Mouse (Mus musculus) CH12.LX (cell line): ENCODE data around the gene Micu1. TPM values are rescaled to one million over a fixed set of nuclear protein-coding genes. Genes with fewer than 3 reads are reported as not detected.

Source experiments
- DNase-seq: peaks from one replicate; pipeline ENCODE4 v3.0.0-alpha.2; 2013; ENCODE audit errors: extremely low read depth
- H3K27ac ChIP-seq: 2 replicates; pipeline ENCODE4 v1.5.1; 2012; ENCODE audit warnings: low read depth, mild to moderate bottlenecking, control low read depth, moderate library complexity; ENCODE audit not compliant: insufficient read depth
- H3K27me3 ChIP-seq: replicated peaks from 2 replicates; pipeline ENCODE3; 2012; ENCODE audit warnings: inconsistent platforms
- H3K36me3 ChIP-seq, 2 experiments: replicated peaks in 1 of 2; 2 replicates each; pipeline versions ENCODE3 to v1.6.1; 2012; ENCODE audit warnings: inconsistent platforms in 1 of 2, low read length in 1 of 2, mild to moderate bottlenecking in 1 of 2, mixed read lengths in 1 of 2, moderate library complexity in 1 of 2; ENCODE audit not compliant: control insufficient read depth in 1 of 2, insufficient read depth in 1 of 2
- H3K4me1 ChIP-seq, 2 experiments: 2 replicates each; pipeline ENCODE4 v1.6.1; 2012; ENCODE audit warnings: inconsistent platforms in 1 of 2, moderate library complexity in 1 of 2; ENCODE audit not compliant: insufficient read depth in 2 of 2, control insufficient read depth in 1 of 2
- H3K4me2 ChIP-seq: 2 replicates; pipeline ENCODE4 v1.6.1; 2012; ENCODE audit warnings: low read depth, mild to moderate bottlenecking, control low read depth; ENCODE audit not compliant: poor library complexity, insufficient read depth, severe bottlenecking
- H3K4me3 ChIP-seq, 3 experiments: fragments of 150-350 bp in 1 of 3; sonication (generic) in 1 of 3; replicated peaks in 1 of 3; 2 replicates each; pipeline versions ENCODE3 to v1.5.1; 2011 to 2012; ENCODE audit warnings: low read depth in 2 of 3, low read length in 2 of 3, mild to moderate bottlenecking in 2 of 3, moderate library complexity in 2 of 3, control low read depth in 1 of 3, improper control_type of control experiment in 1 of 3, inconsistent platforms in 1 of 3, mixed read lengths in 1 of 3; ENCODE audit not compliant: poor library complexity in 1 of 3
- H3K79me2 ChIP-seq: replicated peaks from 2 replicates; pipeline ENCODE4 v1.6.1; 2012; ENCODE audit warnings: mild to moderate bottlenecking, moderate library complexity; ENCODE audit not compliant: control insufficient read depth, poor library complexity, insufficient read depth, severe bottlenecking; ENCODE audit errors: extremely low read depth
- H3K9ac ChIP-seq: 2 replicates; pipeline ENCODE4 v1.6.1; 2012; ENCODE audit warnings: low read depth, mild to moderate bottlenecking, control low read depth, moderate library complexity; ENCODE audit not compliant: insufficient read depth
- H3K9me3 ChIP-seq: replicated peaks from 2 replicates; pipeline ENCODE3; 2012; ENCODE audit warnings: low read length, inconsistent platforms, mixed read lengths
- BHLHE40 ChIP-seq: IDR thresholded peaks from 2 replicates; pipeline ENCODE4 v1.6.1; 2011; ENCODE audit warnings: mild to moderate bottlenecking, low read depth, low read length, improper control_type of control experiment
- CHD1 ChIP-seq: IDR thresholded peaks from 2 replicates; pipeline ENCODE4 v1.6.1; 2012; ENCODE audit warnings: low read depth, low read length, improper control_type of control experiment, inconsistent platforms
- CHD2 ChIP-seq: IDR thresholded peaks from 2 replicates; pipeline ENCODE4 v1.6.1; 2011; ENCODE audit warnings: low read length, improper control_type of control experiment
- CTCF ChIP-seq, 2 experiments: IDR thresholded peaks in 1 of 2; conservative IDR thresholded peaks in 1 of 2; 2 replicates each; pipeline ENCODE4 v1.5.1; 2011 to 2012; ENCODE audit warnings: low read depth in 2 of 2, low read length in 2 of 2, improper control_type of control experiment in 1 of 2, inconsistent platforms in 1 of 2, mild to moderate bottlenecking in 1 of 2, moderate library complexity in 1 of 2
- E2F4 ChIP-seq: IDR thresholded peaks from 2 replicates; pipeline ENCODE4 v1.6.1; 2011; ENCODE audit warnings: low read depth, low read length, improper control_type of control experiment; ENCODE audit not compliant: insufficient replicate concordance
- EP300 ChIP-seq: IDR thresholded peaks from 2 replicates; pipeline ENCODE4 v1.6.1; 2011; ENCODE audit warnings: low read length, improper control_type of control experiment
- ETS1 ChIP-seq: conservative IDR thresholded peaks from 2 replicates; pipeline ENCODE4 v1.6.1; 2012; ENCODE audit warnings: low read depth, mild to moderate bottlenecking, inconsistent platforms, low read length, improper control_type of control experiment, moderate library complexity
- GABPA ChIP-seq: IDR thresholded peaks from 2 replicates; pipeline ENCODE4 v1.6.1; 2012; ENCODE audit warnings: low read depth, low read length, improper control_type of control experiment, inconsistent platforms; ENCODE audit not compliant: insufficient replicate concordance
- IRF4 ChIP-seq: IDR thresholded peaks from 2 replicates; pipeline ENCODE4 v1.6.1; 2014; ENCODE audit warnings: low read depth, mild to moderate bottlenecking, inconsistent platforms, low read length, improper control_type of control experiment
- JUND ChIP-seq: conservative IDR thresholded peaks from 2 replicates; pipeline ENCODE4 v1.6.1; 2011; ENCODE audit warnings: low read depth, low read length, improper control_type of control experiment
- KAT2A ChIP-seq: IDR thresholded peaks from 2 replicates; pipeline ENCODE4 v1.6.1; 2012; ENCODE audit warnings: low read length, improper control_type of control experiment, inconsistent platforms; ENCODE audit not compliant: insufficient replicate concordance
- MAFK ChIP-seq: IDR thresholded peaks from 2 replicates; pipeline ENCODE4 v1.6.1; 2011; ENCODE audit warnings: low read length, improper control_type of control experiment; ENCODE audit not compliant: insufficient replicate concordance
- MAX ChIP-seq: IDR thresholded peaks from 2 replicates; pipeline ENCODE4 v1.6.1; 2011; ENCODE audit warnings: low read length, improper control_type of control experiment
- MAZ ChIP-seq: IDR thresholded peaks from 2 replicates; pipeline ENCODE4 v1.6.1; 2012; ENCODE audit warnings: low read depth, mild to moderate bottlenecking, inconsistent platforms, low read length, improper control_type of control experiment, moderate library complexity
- MEF2A ChIP-seq: IDR thresholded peaks from 2 replicates; pipeline ENCODE4 v1.6.1; 2014; ENCODE audit warnings: low read depth, mild to moderate bottlenecking, inconsistent platforms, low read length, improper control_type of control experiment, borderline replicate concordance
- MXI1 ChIP-seq: IDR thresholded peaks from 2 replicates; pipeline ENCODE4 v1.6.1; 2011; ENCODE audit warnings: mild to moderate bottlenecking, low read depth, low read length, improper control_type of control experiment
- NELFE ChIP-seq: IDR thresholded peaks from 2 replicates; pipeline ENCODE4 v1.6.1; 2011; ENCODE audit warnings: low read depth, low read length, improper control_type of control experiment
- NRF1 ChIP-seq: IDR thresholded peaks from 2 replicates; pipeline ENCODE4 v1.6.1; 2014; ENCODE audit warnings: low read depth, mild to moderate bottlenecking, inconsistent platforms, low read length, improper control_type of control experiment, moderate library complexity
- PAX5 ChIP-seq: IDR thresholded peaks from 2 replicates; pipeline ENCODE4 v1.6.1; 2012; ENCODE audit warnings: low read length, inconsistent platforms, mixed read lengths
- POLR2A ChIP-seq: IDR thresholded peaks from 2 replicates; pipeline ENCODE4 v1.6.1; 2011; ENCODE audit warnings: low read depth, mild to moderate bottlenecking, improper control_type of control experiment, low read length
- RAD21 ChIP-seq: IDR thresholded peaks from 2 replicates; pipeline ENCODE4 v1.6.1; 2011; ENCODE audit warnings: low read depth, mild to moderate bottlenecking, low read length, improper control_type of control experiment, moderate library complexity
- RCOR1 ChIP-seq: conservative IDR thresholded peaks from 2 replicates; pipeline ENCODE4 v1.6.1; 2012; ENCODE audit warnings: low read depth, mild to moderate bottlenecking, inconsistent platforms, low read length, improper control_type of control experiment
- SIN3A ChIP-seq: IDR thresholded peaks from 2 replicates; pipeline ENCODE4 v1.6.1; 2012; ENCODE audit warnings: low read length, improper control_type of control experiment, inconsistent platforms
- TBP ChIP-seq: conservative IDR thresholded peaks from 2 replicates; pipeline ENCODE4 v1.6.1; 2011; ENCODE audit warnings: low read depth, low read length, improper control_type of control experiment
- TCF12 ChIP-seq: IDR thresholded peaks from 2 replicates; pipeline ENCODE4 v1.6.1; 2014; ENCODE audit warnings: low read depth, mild to moderate bottlenecking, inconsistent platforms, low read length, improper control_type of control experiment
- UBTF ChIP-seq: IDR thresholded peaks from 2 replicates; pipeline ENCODE4 v1.6.1; 2012; ENCODE audit warnings: low read depth, mild to moderate bottlenecking, inconsistent platforms, low read length, improper control_type of control experiment, moderate library complexity
- USF1 ChIP-seq: IDR thresholded peaks from 2 replicates; pipeline ENCODE4 v1.6.1; 2014; ENCODE audit warnings: low read depth, mild to moderate bottlenecking, inconsistent platforms, low read length, improper control_type of control experiment
- ZC3H11A ChIP-seq: IDR thresholded peaks from 2 replicates; pipeline ENCODE4 v1.6.1; 2012; ENCODE audit warnings: low read depth, mild to moderate bottlenecking, inconsistent platforms, low read length, improper control_type of control experiment
- ZMIZ1 ChIP-seq: IDR thresholded peaks from 2 replicates; pipeline ENCODE4 v1.6.1; 2012; ENCODE audit warnings: low read depth, mild to moderate bottlenecking, inconsistent platforms, low read length, improper control_type of control experiment
- ZNF384 ChIP-seq: IDR thresholded peaks from 2 replicates; pipeline ENCODE4 v1.6.1; 2012; ENCODE audit warnings: low read depth, low read length, improper control_type of control experiment, inconsistent platforms
- dilution Hi-C: fragments of 300-500 bp; cut with MboI; formaldehyde crosslinking; loops from 2 replicates; pipeline ENCODE4 v1.14.3; 2020; ENCODE audit warnings: low sequenced_read_pairs; ENCODE audit not compliant: extremely low pct_unique_long_range_greater_than_20kb, extremely low pct_ligation_motif_present
- in situ Hi-C: fragments of 300-500 bp; cut with MboI; formaldehyde crosslinking; loops from 3 replicates; pipeline ENCODE4 v1.14.3; 2019; ENCODE audit warnings: low sequenced_read_pairs, low pct_ligation_motif_present, low pct_unique_long_range_greater_than_20kb, mixed read lengths
- polyA plus RNA-seq: library from polyadenylated mRNA; unstranded; fragments of >175 nt; gene quantifications from 2 replicates; pipeline ENCODE4 v1.2.1, GENCODE M21; 2012; ENCODE audit warnings: low read depth; ENCODE audit not compliant: insufficient read length
- total RNA-seq, 2 experiments: library from RNA; depleted of rRNA; stranded (reverse); fragments of 300-350 nt in 1 of 2; fragments of >200 nt in 1 of 2; gene quantifications; 2 replicates each; pipeline ENCODE4 v1.2.3; 2012 to 2014

Micu1 gene
- total and polyA plus RNA-seq, 3 experiments: 23.1 to 37.1 (median 29.3) TPM

DNA sequence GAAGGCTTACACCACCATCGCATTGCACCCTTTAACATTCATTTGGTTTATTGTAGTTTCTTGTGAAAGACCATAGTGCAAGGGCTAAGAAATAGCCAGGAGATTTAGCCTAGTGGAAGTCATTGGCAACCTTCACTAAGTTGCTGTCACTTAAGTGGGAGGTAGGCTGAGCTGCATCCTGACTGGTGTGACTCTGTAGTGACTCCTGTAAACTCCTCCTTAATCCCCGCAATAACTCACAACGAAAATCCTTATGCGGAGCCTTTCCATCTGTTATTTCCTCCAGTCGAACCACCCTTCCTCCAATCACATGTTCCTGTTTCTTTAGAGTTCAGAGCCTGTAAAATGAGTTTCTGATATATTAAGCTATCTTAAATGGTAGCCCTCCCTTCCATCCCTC is 176.5 kb downstream of the Micu1 start:
- dilution Hi-C loops: no loop called here
- Histone ChIP-seq H3K27ac (peak overlapping the region; percentile 79), H3K27me3 (no peaks in the 10 kb centered on the region), H3K9me3 (no peaks in the 10 kb centered on the region), H3K4me1 (peaks cover 5 to 37% of the 10 kb centered on the region in 2 experiments; a peak in 3 of 4 replicates), H3K9ac (peak overlapping the region; percentile 90), H3K79me2 (peaks cover 38% of the 10 kb centered on the region), H3K4me2 (peak overlapping the region; percentile 70), H3K4me3 (peak overlapping the region; percentile 90 to 100 (median 94)), H3K36me3 (peaks cover 0 to 27% of the 10 kb centered on the region in 2 experiments)
- no peak for DNase-seq
- in situ Hi-C loops: no loop called here
- TF ChIP-seq ZC3H11A: no peak
- TF ChIP-seq NRF1: no peak
- no peak for TF ChIP-seq EP300
- no peak for TF ChIP-seq IRF4
- no peak for TF ChIP-seq SIN3A
- TF ChIP-seq KAT2A: no peak
- no peak for TF ChIP-seq MEF2A
- TF ChIP-seq CHD2: no peak

DNA sequence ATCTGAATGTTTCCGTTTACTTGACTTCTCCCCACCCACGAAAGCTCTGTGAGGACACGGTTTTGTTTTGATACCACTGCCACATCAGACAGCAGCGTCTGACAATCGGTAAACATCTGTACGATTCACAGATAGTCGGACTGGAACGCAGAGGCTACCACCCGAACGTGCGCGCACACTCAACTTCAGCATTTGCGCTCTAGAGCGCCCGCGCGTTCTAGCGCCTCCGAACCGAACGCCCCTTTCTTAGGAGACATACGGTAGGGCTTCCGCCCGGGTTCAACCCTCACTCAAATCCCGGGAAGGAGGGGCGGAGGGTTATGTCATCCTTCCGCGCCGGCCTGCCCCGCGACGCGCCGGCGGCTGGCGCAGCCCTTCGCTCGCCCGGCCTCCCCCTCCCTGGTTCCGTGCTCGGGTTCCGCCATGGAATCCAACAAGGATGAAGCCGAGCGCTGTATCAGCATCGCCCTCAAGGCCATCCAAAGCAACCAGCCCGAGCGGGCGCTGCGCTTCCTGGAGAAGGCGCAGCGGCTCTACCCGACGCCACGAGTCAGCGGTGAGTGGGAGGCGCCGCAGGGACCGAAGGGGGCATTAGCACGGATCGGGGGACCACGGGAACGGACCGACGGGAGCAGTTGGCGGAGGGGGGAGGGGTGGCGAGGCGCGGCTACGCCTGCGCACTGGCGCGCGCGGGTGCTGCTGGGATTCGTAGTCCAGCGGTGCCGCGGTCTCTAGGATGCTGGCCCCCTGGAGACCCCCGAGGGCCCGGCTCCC is 177.2 kb downstream of the Micu1 start, which contains the start of gene Dnajb12:
Gene Dnajb12, plus strand, starts transcription at position 302 of the 774 bp plus-strand sequence.
- dilution Hi-C loops: no loop called here
- TF ChIP-seq TBP (no peak), E2F4 (peak; percentile 63; the same call in 1 of the 2 replicates), MEF2A (peak; percentile 70; the same call in 1 of the 2 replicates), UBTF (no peak), GABPA (no peak; the same call in 1 of the 2 replicates), MAX (peak; percentile 55; the same call in 1 of the 2 replicates), POLR2A (peak; percentile 75), EP300 (no peak), PAX5 (no peak), CTCF (conservative IDR thresholded peaks at IDR 0.05 in 1 of 2, IDR thresholded peaks at IDR 0.05 in 1 of 2; ENCODE audit: low read depth in 2 of 2, low read length in 2 of 2) (no peak), KAT2A (peak; percentile 76; the same call in 1 of the 2 replicates), MAFK (peak; percentile 22; the same call in 1 of the 2 replicates), ZMIZ1 (peak; percentile 85), ZNF384 (no peak), RAD21 (no peak), RCOR1 (no peak; the same call in 1 of the 2 replicates), ETS1 (0 out of 2 replicates have a peak, but pooled peaks have one; percentile 13), IRF4 (peak; percentile 74), ZC3H11A (no peak), BHLHE40 (peak; percentile 49), MAZ (peak; percentile 94), JUND (no peak), USF1 (no peak), MXI1 (peak; percentile 100), CHD1 (peak; percentile 57; the same call in 1 of the 2 replicates), SIN3A (peak; percentile 96), TCF12 (peak; percentile 48), NELFE (peak; percentile 79)

More for the DNA sequence above, 177.2 kb downstream of the Micu1 start, which contains the start of gene Dnajb12:
- in situ Hi-C loops: no loop called here
- Histone ChIP-seq H3K27ac (peak within 1 kb of the TSS; percentile 95), H3K9ac (peak within 1 kb of the TSS; percentile 90), H3K9me3 (no peaks in the 10 kb centered on the region), H3K27me3 (no peaks in the 10 kb centered on the region), H3K4me1 (peaks cover 8 to 43% of the 10 kb centered on the region in 2 experiments; a peak in 3 of 4 replicates), H3K4me2 (peak within 1 kb of the TSS; percentile 70), H3K79me2 (peaks cover 43% of the 10 kb centered on the region), H3K4me3 (peak within 1 kb of the TSS; percentile 90 to 100 (median 94)), H3K36me3 (peaks cover 2 to 33% of the 10 kb centered on the region in 2 experiments)
- DNase-seq: peak; percentile 93
